Mouse (Mus musculus) C2C12 (cell line): Measurements from ENCODE around the gene Tiam2.

Experiments used
- CEBPB ChIP-seq: IDR thresholded peaks from one replicate; pipeline ENCODE4 v1.6.1; 2011; ENCODE audit warnings: low read depth, mild to moderate bottlenecking, control low read depth, moderate library complexity
- CTCF ChIP-seq: IDR thresholded peaks from one replicate; pipeline ENCODE4 v1.5.1; 2011; ENCODE audit not compliant: control insufficient read depth, insufficient read depth, insufficient read length
- MAX ChIP-seq: IDR thresholded peaks from one replicate; pipeline ENCODE4 v1.6.1; 2011; ENCODE audit warnings: mild to moderate bottlenecking, control low read depth
- USF1 ChIP-seq: IDR thresholded peaks from one replicate; pipeline ENCODE4 v1.6.1; 2011; ENCODE audit warnings: low read depth, mild to moderate bottlenecking, control low read depth, moderate library complexity

DNA sequence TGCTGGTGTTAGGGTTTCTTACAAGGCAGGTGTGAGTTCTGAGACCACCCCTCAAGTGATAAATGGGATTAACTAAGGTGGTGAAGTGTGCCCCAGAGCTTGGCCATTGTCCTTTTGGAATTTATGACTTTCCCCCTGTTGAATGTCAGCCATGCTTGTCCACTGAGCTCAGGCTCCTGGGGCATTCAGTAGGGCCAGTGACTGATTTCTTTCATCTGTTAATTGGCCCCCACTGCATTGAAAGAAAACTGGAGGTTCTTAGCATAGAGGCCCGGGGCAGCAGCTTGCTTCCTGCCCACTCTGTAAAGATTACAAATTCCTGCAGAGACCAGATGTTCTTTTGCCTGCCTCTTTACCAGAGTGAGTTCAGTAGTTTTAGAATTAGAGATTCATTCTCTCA lies 80.7 kb downstream of the Tiam2 start:
- TF ChIP-seq CTCF (no peak), CEBPB (no peak), USF1 (no peak), MAX (no peak)
